Mouse (Mus musculus) heart, adult 2 months (tissue): ENCODE data around the gene Cisd1. TPM values are rescaled to one million over a fixed set of nuclear protein-coding genes. Genes with fewer than 3 reads are reported as not detected.
"Not testable (repeated sequence)": the region's sequence is repeated elsewhere in the genome, so short reads cannot be mapped to it uniquely, and the experiment has no call there.

Experiments used
- DNase-seq, 2 experiments: peaks; one replicate each; pipeline ENCODE4 v3.0.0; 2021
- H3K27ac ChIP-seq: fragments of 200-600 bp; 2 replicates; pipeline ENCODE4 v1.8.1; 2022
- H3K27me3 ChIP-seq: fragments of 200-500 bp; 2 replicates; pipeline ENCODE4 v1.6.1; 2012; ENCODE audit warnings: mild to moderate bottlenecking, low read length, inconsistent platforms, mixed read lengths; ENCODE audit not compliant: control insufficient read depth, insufficient read depth
- H3K36me3 ChIP-seq: fragments of 200-500 bp; 2 replicates; pipeline ENCODE4 v1.6.1; 2012; ENCODE audit warnings: low read length, inconsistent platforms; ENCODE audit not compliant: control insufficient read depth, insufficient read depth
- H3K4me1 ChIP-seq: fragments of 200-500 bp; 2 replicates; pipeline ENCODE4 v1.6.1; 2011; ENCODE audit warnings: low read length; ENCODE audit not compliant: control insufficient read depth, insufficient read depth
- H3K4me3 ChIP-seq: fragments of 200-600 bp; 2 replicates; pipeline ENCODE4 v1.8.1; 2022
- H3K79me2 ChIP-seq: fragments of 200-500 bp; replicated peaks from 2 replicates; pipeline ENCODE4 v1.6.1; 2012; ENCODE audit warnings: mild to moderate bottlenecking, inconsistent platforms, low read length, moderate library complexity, mixed read lengths; ENCODE audit not compliant: control insufficient read depth, insufficient read depth
- H3K9ac ChIP-seq: fragments of 200-500 bp; 2 replicates; pipeline ENCODE4 v1.6.1; 2012; ENCODE audit warnings: low read depth, mild to moderate bottlenecking, control low read depth, inconsistent platforms, low read length, mixed read lengths
- CTCF ChIP-seq: fragments of 200-600 bp; IDR thresholded peaks from 2 replicates; pipeline ENCODE4 v1.8.1; 2022; ENCODE audit warnings: antibody characterized with exemption, mild to moderate bottlenecking, moderate library complexity
- EP300 ChIP-seq: fragments of 200-500 bp; IDR thresholded peaks from 2 replicates; pipeline ENCODE4 v1.6.1; 2011; ENCODE audit warnings: low read depth, low read length, control low read depth; ENCODE audit not compliant: insufficient read depth
- POLR2A ChIP-seq: fragments of 200-500 bp; IDR thresholded peaks from 2 replicates; pipeline ENCODE4 v1.6.1; 2011; ENCODE audit warnings: mild to moderate bottlenecking, low read depth, low read length, control low read depth; ENCODE audit not compliant: insufficient read depth
- WGBS: fragments of 180-500 bp; shearing (Covaris S2); methylation state at CpG from one replicate; pipeline ENCODE4 v1.1.7; 2018; 5-methylcytosine and 5-hydroxymethylcytosine counted together
- intact Hi-C: fragments of 180-260 bp; cut with DNase I; formaldehyde crosslinking; loops from one replicate; pipeline ENCODE4 v1.15.1; 2025
- long read RNA-seq: library from polyadenylated mRNA; stranded (forward); transcript quantifications from one replicate; pipeline ENCODE4 v2.0.0, GENCODE M21; 2021
- polyA plus RNA-seq: library from polyadenylated mRNA; depleted of rRNA; stranded (reverse); fragments of >200 nt; gene quantifications from 2 replicates; pipeline ENCODE4 v1.2.3, GENCODE M21; 2012; rRNA removed
- total RNA-seq, 2 experiments: library from RNA; stranded (reverse); gene quantifications; 2 replicates each; pipeline ENCODE4 v1.2.3; 2021

Cisd1 gene
- total RNA-seq (100 to 1,000 TPM; 295 to 338 TPM), polyA plus RNA-seq (203 and 212 TPM in 2 replicates)
- long read RNA-seq, transcript Cisd1-201 (3 exons, 1,084 nt), result major isoform, 336 of 355 reads
- long read RNA-seq, partial matches to known transcripts, result 3 of 355 reads
- long read RNA-seq, other reads (novel, unspliced or antisense), result 16 of 355 reads

GRCm38 (mm10) chr10:71344579-71345143 lies at the start of gene Cisd1:
Cisd1 (minus strand) TSS chr10:71344954.
- peaks cover 6% of the 10 kb centered on the region for H3K4me1 ChIP-seq
- H3K79me2 ChIP-seq, result 0 out of 2 replicates have a peak, but pooled peaks cover 3% of the 10 kb centered on the region
- H3K36me3 ChIP-seq, result no peaks in the 10 kb centered on the region
- TF ChIP-seq EP300, result 0 out of 2 replicates have a peak, but pooled peaks have one; percentile 59
- no peak for TF ChIP-seq CTCF
- TF ChIP-seq POLR2A, result peak; percentile 72
- peak within 1 kb of the TSS; percentile 66 for H3K4me3 ChIP-seq
- intact Hi-C loops, result loop anchor here (2.0 to 5.0 kb wide), 3 partner anchors 18 to 107 kb away; partner anchors contain the start of genes Tfam and Ube2d1
- H3K27me3 ChIP-seq, result no peaks in the 10 kb centered on the region
- WGBS, result under 1% methylated on average over 60 of the region's 60 CpGs
- H3K9ac ChIP-seq, result peak within 1 kb of the TSS; percentile 91
- peak; percentile 93 to 98 for DNase-seq
- peak within 1 kb of the TSS; percentile 93 for H3K27ac ChIP-seq

DNA sequence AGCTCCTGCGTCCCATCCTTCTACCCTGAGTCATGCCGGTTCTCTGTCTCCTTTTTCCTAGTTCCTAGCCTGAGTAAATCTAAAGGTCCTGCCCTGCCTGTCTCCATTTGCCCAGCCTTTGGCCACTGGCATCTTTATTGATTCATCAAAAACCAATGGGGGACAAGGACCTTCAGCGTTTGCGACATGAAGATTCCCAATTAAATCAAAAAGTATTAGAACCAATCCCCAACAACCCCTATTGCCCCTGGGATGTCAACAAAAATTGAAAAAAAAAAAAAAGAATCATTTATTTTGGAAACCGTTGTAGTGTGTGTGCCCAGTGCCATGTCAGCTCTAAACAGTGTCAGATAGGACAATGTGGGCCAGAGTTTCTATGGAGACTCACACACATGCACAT lies 44.6 kb upstream of the Cisd1 start:
- Histone ChIP-seq H3K4me3 (no peak overlapping the region), H3K36me3 (no peaks in the 10 kb centered on the region), H3K9ac (no peak overlapping the region), H3K79me2 (no peaks in the 10 kb centered on the region), H3K27ac (no peak overlapping the region), H3K4me1 (no peaks in the 10 kb centered on the region), H3K27me3 (no peaks in the 10 kb centered on the region)
- DNase-seq, result no peak
- WGBS, result 90% methylated on average over 5 of the region's 5 CpGs
- intact Hi-C loops, result no loop called here
- no peak for TF ChIP-seq EP300
- TF ChIP-seq POLR2A, result no peak
- no peak for TF ChIP-seq CTCF

GRCm38 (mm10) chr10:71384159-71385044 lies 39.6 kb upstream of the Cisd1 start:
- DNase-seq, result no peak
- Histone ChIP-seq H3K4me3 (no peak overlapping the region), H3K79me2 (no peaks in the 10 kb centered on the region), H3K4me1 (no peaks in the 10 kb centered on the region), H3K36me3 (no peaks in the 10 kb centered on the region), H3K27me3 (no peaks in the 10 kb centered on the region), H3K27ac (no peak overlapping the region), H3K9ac (no peak overlapping the region)
- TF ChIP-seq CTCF, result no peak
- no peak for TF ChIP-seq EP300
- TF ChIP-seq POLR2A, result no peak
- intact Hi-C loops, result no loop called here
- WGBS, result 88% methylated on average over 19 of the region's 19 CpGs

DNA sequence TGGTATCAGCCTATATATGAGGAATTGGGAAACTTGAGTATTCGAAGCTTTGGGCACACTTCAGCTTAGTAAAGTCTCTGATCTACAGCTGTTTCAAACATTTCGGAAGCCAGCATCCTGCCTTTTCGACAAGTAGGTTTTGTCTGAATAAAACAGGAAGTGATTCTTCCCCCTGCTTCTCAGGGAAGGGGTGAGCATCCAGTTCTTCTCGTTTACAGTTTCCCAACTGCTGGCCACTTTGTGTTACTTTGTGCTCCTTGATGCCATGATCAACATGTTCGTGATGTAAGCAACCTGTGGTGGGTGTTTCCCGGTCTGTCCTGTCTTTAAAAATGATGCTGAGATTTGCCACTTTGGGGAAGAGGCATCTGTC lies 38.8 kb upstream of the Cisd1 start:
- DNase-seq, H3K79me2 ChIP-seq, intact Hi-C loops, H3K36me3 ChIP-seq, H3K4me3 ChIP-seq, H3K4me1 ChIP-seq, H3K27me3 ChIP-seq, H3K27ac ChIP-seq, H3K9ac ChIP-seq: not testable (repeated sequence)
- WGBS, result 58% methylated on average over 6 of the region's 6 CpGs

DNA sequence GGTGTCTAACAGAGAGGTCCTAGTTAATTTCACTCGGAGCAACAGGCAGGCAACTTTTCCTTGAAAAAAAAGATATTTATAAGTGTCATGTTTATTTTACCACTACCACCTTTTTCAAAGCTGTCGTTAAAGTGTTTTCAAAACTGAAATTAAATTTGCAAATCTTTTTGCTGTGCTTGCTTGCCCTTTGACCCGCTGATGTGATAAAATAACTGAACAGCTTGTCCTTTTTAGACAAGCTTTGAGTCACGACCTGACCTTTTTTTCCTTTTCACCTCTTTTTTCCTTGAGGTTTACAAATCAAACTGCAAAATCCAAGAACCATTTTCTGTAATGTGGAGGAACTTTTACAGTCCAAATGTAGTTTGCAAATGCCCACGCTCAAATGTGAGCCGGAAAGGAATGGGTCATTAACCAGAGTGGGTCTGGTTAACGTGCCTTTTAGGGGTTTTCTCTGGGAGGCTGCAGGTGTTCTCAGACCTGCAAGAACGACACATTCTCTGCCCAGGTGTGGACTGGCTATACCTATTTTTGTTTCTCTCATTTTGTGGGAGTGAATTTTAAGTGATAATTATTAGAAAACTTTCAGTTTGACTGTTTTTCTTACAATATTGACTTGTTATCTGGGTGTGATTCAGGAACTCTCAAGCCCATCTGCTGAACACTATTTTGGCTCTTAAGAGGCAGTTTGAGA lies 38.3 kb upstream of the Cisd1 start:
- intact Hi-C loops, result no loop called here
- H3K27me3 ChIP-seq, result no peaks in the 10 kb centered on the region
- H3K4me1 ChIP-seq, result no peaks in the 10 kb centered on the region
- H3K4me3 ChIP-seq, result no peak overlapping the region
- H3K36me3 ChIP-seq, result no peaks in the 10 kb centered on the region
- 79% methylated on average over 8 of the region's 8 CpGs for WGBS
- TF ChIP-seq CTCF (no peak), EP300 (no peak), POLR2A (no peak)
- no peak overlapping the region for H3K9ac ChIP-seq
- no peaks in the 10 kb centered on the region for H3K79me2 ChIP-seq
- no peak for DNase-seq
- H3K27ac ChIP-seq, result no peak overlapping the region

GRCm38 (mm10) chr10:71382109-71382508 lies 37.4 kb upstream of the Cisd1 start:
- Histone ChIP-seq H3K79me2 (no peaks in the 10 kb centered on the region), H3K9ac (no peak overlapping the region), H3K27me3 (no peaks in the 10 kb centered on the region), H3K4me3 (no peak overlapping the region), H3K27ac (no peak overlapping the region), H3K36me3 (no peaks in the 10 kb centered on the region), H3K4me1 (no peaks in the 10 kb centered on the region)
- WGBS, result 81% methylated on average over 7 of the region's 7 CpGs
- TF ChIP-seq CTCF (no peak), EP300 (no peak), POLR2A (no peak)
- intact Hi-C loops, result no loop called here
- DNase-seq, result no peak
